Mouse (Mus musculus) frontal cortex, adult 2 months (tissue): ENCODE measurements at regions not wholly inside any gene's neighbourhood (a gene's known extent, or its start where the extent isn't known, plus 50 kb on each side); places are given as distances from the start of the nearest gene placed in this dataset.

Experiments used
- DNase-seq, 2 experiments: peaks; one replicate each; pipeline ENCODE4 v3.0.0; 2022; ENCODE audit warnings: low spot score in 1 of 2; ENCODE audit errors: extremely low spot score in 1 of 2

- DNase-seq = peak in 1 of 2 experiments; percentile 24
These were observed 1230.7 kb downstream of the Flrt2 start for GRCm38 (mm10) chr12:96922752-96923151.
